Mouse (Mus musculus): ENCODE results near the gene Trim9. TPM values are rescaled to one million over a fixed set of nuclear protein-coding genes. Genes with fewer than 3 reads are reported as not detected.

The Trim9 gene
- polyA plus RNA-seq, 2 experiments from 2014 or later = not detected

DNA sequence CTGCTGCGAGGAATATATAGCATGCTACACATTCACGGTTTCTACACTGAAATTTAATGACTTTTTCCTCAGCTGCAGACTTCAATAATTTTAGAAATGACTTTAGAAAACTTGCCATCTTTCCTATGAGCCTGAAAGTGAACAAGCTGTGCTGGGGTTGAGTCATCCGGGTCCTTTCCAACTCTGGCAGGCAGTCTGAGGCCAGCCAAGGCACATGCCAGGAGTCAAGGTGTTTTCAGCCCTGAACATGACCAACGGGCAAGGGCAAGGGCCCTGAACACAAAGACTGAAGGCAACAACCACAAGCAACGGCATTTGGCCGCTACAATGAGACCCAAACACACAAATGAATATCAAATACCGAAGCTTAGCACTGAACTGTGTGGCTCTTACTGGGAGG lies 21.6 kb downstream of the Trim9 start:
- no peak for ATAC-seq

DNA sequence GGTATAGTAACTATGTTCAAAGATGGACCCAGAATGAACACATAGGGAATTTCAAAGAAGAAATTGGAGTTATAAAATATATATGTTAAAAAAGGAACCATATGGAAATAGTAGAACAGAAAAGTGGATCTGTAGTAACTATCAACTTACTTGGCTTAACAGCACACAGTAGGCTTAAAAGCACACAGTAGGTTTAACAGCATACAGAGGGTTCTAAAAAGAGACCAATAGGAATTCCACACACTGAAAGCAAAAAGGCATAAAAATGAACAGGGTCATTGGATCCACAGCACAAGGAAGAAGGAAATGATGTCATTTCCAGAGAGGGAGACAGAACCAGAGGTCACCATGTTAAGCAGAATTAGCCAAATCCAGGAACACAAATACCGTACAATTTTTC lies 24.6 kb downstream of the Trim9 start:
- ATAC-seq = no peak

DNA sequence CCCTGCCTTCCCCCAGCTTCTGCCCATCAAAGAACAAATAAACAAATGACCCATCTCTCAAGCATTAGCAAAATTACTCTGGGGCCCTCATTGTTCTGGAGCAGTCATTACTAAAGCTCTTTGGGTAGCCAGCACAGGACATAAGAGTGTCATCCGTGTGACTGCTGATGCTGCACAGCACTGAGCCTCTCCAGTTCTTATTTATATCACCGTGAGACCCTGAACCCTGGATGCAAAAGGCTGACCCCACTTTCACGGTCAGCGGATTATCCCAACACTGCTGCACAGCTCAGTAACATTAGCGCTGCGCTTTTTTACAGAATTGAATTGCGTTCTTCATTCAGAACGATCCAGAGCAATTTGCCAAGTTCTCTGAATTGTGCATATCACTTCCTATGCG lies 31.3 kb downstream of the Trim9 start:
- ATAC-seq = no peak

DNA sequence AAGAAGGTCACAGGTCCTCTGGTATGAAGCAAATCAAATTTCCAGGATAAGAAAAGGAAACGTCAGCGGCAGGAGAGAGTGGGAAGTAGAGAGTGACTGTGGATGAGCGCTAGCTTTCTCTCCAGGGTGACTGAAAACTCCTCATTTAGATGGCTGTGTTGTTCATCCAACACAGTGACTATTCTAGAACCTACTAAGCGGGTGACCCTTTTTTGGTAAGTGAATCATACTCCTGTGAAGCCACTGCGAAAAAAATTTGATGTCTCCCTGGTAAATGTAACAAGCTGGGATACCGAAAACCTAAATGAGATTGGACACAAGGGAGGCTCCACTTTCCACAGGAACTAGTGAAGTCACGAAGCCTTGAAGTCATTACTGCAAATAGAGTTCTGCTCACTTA lies 39.5 kb downstream of the Trim9 start:
- ATAC-seq = no peak

DNA sequence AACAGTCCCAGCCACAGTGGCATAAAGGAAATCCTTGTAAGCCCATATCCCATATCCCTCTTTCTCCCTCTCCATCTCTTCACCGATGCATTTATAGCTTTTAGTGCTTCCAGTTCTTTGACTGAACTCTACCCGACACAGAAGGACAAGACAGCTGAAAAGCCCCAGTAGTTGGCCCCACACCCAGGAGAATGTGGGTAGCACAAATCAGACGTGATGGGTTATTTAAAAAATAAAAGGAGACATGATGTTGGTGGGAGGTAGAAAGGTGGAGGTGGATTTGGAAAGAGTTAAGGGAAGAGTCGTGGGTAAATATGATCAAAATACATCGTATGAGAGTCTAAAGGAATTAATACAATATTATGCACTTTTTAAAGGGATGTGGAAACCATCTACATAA lies 40.4 kb downstream of the Trim9 start:
- ATAC-seq = no peak

DNA sequence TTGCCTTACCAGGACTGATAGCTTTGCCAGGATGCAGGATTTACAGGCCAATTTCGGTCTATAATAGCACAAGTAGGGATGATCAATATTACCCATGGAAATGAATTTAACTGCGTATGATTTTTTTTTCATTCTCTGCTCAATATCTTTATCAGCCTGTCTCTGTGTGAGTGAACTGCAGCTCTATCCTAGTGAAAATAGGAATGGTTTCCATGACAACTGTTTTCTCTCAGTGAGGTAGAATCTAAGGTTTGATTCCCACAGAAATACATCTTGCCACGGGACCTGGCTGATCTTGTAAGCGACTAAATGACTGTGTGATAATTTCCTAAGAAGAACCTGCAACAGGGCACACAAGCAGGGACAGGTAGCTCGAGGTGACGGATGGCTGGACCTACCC lies 43.4 kb downstream of the Trim9 start:
- ATAC-seq = no peak

DNA sequence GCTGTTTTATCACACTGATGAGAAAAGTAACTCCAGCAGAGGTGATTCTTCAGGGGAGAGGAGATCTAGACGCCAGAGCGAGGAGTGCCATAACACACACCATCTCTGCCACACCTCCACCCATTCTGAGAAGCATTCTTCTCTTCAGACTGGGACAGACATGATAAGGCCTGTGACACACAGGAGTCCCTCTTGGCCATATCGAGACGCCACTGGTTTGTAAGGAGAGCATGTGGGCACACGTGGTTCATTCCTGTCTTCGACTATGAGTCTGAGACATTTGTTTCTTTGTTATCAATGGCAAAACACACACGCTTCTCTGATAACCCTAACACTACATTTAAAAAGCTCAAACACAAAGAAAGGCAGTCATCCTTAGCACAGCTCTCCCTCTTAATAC lies 43.9 kb downstream of the Trim9 start:
- no peak for ATAC-seq

DNA sequence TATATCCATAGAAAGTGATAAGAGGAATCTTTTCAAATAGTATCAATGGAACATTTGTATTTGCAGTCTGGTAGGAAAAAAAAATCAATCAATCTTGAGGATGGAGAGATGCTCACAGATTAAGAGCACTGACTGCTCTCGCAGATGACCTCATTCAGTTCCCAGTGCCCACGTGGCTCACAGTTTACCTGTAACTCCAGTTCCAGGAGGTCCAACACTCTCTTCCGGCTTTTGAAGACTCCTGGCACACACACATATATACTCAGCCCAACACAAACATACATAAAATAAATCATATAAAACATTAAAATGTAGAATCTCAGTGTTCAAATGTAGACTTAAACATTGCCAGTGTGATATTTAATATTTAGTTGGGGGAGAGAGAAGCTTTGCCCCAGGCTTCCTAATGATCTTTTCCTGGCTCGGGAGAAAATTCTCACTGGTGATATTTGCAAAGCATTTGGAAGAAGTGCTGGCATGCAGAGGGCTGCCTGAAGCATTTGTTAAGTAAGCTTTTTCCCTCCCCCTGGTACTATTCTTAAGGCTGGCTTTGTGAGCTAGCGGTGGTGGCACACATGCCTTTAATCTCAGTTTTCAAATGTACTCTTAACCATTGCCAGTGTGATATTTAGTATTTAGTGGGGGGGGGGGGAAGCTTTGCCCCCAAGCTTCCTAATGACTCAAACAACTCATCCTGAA lies 45.2 kb downstream of the Trim9 start:
- ATAC-seq = no peak

DNA sequence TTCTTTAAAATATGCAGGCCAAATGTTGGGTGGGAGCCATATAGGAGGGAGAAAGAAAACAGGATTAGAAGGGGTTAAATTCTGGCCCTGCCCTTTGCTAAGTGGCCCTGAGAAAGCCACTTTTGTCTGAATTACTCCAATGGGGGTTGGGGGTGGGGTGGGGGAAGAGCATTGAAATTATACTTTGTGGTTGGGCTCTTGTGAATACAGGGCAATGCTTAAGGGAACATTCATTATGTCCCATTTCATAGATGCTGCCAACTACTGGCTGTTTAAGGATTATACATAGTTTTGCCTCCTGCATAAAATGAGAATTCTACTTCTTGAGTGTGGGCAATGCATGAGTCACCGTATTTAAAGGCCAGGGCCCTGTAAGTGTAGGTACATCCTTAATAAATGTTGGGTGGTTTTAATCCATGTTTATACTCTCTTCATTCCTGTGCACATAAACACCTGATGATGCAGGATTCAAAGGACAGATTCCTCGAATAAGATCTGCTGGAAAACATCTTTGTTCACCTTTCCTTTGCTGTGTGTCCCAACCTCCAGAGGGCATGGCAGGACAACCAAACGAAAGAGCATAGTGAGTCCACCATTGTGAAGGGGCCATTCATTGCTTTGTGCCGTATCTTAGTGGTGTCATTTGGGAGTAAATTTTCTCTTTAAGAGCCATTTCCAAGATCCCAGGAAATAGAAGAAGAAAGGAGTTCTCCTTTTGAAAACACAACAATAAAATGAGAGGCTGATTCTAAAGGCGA lies 53.3 kb downstream of the Trim9 start:
- no peak for ATAC-seq

DNA sequence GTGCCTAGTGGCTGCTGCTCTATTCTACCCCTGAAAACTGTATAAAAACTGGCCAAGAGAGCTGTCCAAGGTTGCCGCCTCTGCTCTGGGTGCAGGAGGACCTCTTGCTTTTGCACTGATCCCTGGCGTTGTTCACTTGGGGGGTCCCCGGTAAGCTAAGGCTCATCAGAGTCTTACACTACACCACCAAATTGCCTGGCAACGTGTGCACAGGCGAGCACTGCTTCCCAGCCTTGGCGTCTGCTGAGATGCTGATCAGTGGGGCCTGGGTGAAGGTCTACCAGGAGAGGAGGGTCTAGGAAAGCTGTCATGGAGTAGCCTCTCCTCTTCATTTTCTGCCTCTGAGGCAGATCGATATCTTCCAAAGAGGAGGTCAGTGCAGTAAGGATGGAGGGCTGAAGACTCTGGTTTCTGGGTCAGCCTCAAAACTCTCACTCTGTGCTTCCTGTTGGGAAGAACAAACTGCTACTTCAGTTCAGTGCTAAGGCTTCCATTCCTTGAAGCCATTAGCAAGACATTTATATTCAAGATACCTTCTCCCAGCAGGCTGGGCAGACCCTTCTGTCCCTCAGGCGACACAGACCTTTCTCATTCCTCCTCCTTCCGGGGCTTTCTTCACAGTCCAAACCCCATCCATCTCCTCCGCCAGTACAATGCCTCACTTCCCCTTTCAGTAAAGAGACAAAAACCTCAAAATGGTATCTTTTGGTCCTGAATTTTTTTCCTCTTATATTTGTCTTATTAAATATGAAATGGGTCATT lies 54.1 kb downstream of the Trim9 start:
- no peak for ATAC-seq

DNA sequence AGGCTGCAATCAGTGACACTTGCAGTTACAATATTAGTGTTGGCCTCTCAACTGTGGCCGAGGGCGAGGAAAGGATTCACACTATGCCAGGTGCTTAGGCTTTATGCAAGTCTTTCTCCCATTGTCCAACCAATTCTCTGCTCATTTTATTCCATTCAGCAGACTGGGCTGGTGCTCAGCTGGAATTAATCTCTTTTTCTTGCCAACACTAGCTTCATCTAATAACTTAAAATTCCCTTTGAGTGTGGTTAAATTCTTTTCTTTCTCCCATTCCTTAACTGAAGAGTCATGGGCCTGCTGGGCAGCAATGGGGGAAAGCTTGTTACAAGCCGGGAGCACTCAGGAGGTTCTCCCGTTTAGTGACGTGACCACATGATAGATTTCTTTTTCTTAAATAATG lies 61.9 kb downstream of the Trim9 start:
- ATAC-seq = no peak

DNA sequence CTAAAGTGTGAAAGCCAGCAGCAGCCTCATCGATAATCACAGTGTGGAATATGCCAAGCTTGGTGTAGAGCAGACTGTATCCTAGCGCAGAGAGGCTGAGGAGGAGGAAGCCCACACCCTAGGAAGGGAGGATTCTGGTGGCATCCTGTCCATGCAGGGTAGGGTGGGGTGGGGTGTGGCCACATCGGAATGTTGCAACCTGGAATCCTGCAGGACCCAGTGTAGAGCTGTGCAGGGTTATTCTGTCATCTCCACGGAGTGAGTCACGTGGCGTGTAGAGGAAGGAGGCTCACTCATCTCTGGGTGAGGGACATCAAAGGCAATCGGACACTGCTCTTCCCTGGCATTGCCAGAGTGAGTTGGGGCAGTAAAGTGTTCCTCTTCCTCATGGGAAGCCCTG lies 62.4 kb downstream of the Trim9 start:
- ATAC-seq = no peak

DNA sequence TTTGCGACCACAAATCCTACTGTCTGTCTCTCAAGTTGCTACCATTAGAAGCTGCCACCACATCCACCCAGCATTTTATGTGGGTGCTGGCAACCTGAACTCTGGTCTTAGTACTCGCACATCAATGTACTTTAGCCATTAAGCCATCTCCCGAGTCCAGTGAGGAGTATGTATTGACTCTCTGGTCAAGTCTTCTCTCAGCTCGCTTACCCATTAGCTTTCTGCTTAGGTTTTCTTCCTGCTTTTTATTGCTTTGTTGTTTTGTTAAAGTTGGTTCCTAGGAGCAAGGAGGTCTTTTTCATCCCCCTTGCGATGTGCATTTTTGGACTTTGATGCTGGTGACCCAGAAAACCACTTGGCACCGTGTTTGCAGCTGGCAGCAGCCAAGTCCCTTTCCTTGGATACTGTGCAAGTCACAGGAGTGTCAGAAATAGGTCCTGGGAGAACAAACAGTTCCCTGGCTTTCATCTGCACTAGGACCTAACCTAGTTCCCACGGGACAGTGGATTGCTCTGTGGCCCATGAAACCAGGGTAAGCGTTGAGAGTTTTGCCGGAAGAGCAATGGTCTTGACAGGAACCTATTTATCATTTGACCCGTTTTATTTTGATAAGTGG lies 64.2 kb downstream of the Trim9 start:
- no peak for ATAC-seq

DNA sequence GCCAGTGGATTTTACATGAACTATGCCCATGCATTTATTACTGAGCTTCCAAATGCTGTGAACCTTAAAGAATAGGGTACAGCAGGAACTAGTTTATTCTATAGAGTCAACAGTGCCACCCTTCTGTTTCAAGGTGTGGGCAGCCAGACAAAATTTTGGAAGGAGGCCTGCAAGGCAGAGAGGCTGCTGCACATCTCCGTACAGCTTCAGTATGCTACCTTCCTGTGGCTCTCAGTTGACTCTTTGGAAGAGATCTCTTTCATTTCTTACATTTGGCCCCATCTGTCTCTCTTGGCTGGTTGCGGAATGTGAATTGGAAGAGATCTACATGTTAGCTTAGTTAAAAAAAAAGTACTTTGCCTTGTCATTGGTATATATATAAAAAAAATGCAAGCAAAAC lies 66.5 kb downstream of the Trim9 start:
- ATAC-seq = no peak

DNA sequence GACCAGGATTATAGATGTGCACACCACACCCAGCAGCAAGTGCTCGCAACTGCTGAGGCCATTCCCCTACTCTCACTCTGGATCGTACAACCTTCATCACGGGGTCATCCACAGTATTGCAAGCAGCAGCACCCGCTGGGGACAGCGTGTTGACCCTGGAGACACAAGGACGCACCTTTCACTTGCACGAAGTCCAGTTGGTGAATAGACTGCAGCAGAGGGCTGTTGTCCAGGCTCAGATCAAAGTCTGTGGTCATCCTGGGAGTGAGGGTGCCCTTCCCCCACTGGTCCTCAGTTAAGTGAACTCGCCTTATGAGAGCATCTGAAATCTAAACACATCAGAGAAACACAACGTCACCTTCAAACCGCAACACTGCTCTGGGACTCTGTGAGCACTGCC lies 67.0 kb downstream of the Trim9 start:
- ATAC-seq = no peak

DNA sequence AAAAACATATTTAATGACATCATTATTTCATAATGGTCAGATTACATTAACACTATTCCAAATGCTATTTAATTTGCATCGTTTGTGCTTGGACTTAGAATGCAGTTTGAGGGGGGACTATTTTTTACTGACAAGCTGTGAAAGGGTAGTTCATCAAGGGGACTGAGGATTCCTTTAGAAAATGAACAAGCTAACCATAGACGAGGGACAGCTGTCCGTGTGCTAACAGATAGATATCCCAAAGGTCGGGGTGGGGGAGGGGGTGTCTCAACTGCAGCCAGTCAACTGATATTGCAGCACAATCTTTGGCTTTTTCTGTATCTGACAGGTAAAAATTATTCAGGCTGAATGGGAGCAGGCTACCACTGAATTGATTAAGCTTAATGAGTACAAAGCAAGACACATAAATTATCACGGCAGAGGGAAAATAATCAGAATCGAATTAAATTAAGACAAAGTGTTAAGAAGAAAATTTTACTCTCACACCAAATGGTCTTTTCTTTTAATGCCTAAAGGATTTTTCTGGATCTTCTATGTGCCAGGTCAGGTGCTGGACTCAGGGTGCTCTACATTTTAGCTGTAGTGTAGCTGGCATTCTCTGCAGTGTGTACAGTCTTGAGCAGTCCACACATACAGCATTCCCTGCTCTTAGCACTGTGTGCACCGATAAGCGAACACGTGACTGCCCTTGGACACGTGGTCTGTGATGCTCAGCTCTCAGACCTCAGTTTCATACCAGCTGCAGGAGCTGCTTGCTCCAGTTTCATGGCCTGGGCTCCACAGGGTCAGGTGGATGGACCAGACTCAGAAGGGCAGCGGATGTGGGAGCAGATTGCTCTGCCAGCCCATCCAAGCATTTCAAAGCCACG lies 70.1 kb downstream of the Trim9 start:
- no peak for ATAC-seq

DNA sequence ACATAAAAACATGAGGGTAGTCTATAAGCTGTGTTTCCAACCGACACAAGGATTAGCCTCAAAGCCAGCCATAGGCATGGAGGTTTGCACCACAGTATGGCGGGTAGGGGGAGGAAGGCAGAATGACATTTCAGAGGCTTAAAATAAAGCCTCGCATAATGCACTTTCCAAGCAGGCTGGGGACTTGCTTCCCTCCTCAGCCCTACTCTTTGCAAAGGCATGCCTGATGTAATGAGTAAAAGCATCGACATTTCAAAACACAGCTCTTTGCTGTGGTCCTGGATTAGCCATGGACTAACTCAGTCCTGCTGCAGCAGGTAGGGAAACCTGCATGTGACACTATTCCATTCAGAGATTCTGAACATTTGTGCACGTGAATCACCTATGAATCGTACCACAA lies 77.7 kb downstream of the Trim9 start:
- ATAC-seq = no peak

DNA sequence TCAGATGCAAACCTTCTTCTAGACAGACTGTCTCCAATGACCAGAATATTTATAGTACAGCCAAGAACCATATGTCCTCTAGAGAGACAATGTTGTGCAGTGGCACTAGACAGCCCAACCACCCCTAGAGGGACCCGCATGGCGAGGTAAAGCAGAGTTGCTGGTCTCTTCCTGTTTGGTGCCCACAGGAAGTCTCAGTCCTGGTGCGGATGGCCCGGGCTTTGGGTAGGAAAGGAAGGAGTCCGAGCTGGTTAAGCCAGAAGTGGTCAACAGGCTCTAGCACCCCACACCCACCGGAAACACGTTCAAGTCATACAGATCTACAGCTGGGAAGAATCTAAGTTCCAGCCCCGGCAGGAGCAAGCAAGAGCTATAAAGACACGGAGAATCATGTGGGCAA lies 80.1 kb downstream of the Trim9 start:
- ATAC-seq = no peak

DNA sequence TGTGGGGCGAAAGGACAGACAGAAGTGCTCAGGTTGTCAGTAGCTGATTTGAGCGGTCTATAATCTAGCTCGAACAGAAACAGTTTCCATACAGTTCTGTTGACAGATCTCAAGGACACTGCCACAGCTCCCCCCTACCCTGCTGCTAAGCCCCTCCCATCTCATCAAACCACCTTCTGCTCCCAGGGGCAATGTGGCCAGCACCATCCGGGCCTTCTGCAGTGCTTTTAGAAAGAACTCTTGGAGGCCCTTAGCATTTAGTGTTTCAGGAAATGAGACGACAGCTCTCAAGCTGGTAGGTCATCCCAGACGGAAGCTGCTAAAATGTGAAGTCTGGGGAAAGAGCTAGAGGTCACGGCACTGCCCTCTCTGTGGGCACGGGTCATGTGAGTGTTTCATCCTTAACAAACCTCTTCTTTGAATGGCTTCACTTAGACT lies 80.9 kb downstream of the Trim9 start:
- no peak for ATAC-seq

DNA sequence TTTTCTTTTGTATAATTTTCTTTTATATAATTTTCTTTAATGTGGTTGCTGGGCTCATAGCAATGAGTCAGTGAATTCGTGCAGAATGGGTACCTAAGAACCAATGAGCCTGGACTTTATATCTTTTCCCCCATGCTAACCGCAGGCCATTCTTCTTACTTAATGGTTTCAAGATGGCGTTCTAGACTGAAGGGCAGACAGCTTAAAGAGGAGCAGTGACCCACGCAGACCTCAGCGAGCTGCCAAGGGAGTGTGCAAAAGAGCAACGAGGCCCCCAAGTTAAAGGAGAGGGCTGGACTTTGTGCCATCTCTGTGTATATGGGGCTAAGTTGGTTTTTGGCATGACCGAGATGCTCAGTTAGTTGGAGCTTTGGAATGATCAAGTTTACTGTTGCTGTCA lies 83.7 kb downstream of the Trim9 start:
- no peak for ATAC-seq

DNA sequence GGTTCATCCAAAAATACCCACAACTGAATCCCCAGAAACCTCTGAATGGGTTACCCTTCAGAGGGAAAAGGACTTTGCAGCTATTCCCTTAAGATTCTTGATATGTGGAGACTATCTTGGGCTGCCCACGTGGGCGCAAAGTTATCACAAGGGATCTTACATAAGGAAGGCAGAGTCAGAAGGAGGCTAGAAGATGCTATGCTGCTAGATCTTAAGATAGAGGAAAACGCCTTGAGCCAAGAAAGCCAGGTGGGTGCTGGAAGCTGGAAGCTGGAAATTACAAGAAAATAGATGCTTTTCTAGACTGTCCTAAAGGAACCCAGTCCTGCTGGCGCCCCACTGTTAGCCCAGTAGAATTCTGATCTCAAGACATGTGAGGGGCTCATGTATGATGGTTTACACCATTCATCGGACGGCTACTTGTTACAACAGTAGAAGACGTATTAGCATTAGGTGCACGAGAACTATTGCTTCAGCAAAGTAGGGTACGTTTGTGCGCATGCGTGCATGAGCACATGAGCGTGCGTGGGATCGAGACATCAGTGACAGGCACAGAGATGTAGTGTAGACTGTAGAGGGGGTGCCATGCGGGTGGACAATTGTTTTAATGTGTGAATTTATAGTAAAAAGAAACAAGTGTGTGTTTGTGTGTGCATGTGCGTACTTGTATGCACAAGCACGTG lies 85.0 kb downstream of the Trim9 start:
- ATAC-seq = no peak

All from activated CD4-positive, CD25-positive, alpha-beta regulatory T cell, adult 4 months (primary cell).